Mouse (Mus musculus) T-helper 2 cell (primary cell): ENCODE results near the gene Stambpl1.

ENCODE experiments used
- in situ Hi-C: fragments of 300-600 bp; cut with MboI, MseI; formaldehyde crosslinking; loops from one replicate; pipeline ENCODE4 v1.15.1; 2025; ENCODE audit warnings: high pct_unique_total_duplicates

Stambpl1 gene

DNA sequence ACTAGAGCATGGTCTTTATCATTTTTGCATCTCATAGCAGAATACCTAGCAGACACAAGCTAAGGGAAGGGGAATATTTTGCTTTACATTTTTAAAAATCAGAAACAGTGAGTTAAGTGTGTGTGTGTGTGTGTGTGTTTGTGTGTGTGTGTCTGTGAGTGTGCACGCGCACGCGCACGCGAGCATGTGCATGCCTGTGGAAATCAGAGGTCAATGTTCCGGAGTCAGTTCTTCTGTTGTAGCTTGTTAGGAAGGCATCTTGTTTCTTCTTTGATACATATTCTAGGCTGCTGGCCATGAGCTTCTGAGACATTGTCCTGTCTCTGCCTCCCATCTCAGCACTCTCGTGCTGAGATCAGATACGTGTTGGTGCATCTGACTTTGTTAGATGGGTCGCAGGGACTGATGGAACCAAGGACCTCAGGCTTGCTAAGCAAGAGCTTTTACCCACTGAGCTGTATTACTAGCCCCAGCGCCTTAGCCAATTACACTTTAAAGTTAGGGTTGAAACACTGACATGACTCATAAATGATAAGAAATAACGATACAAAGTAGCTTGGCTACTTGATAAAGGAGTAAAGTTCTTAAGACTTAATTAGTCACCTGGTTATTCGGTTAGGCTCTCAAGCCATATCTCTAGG is 78.9 kb downstream of the Stambpl1 start:
- in situ Hi-C loops: loop anchor here (10.0 kb wide), 1 partner anchor 1376 kb away; no protein-coding TSS in a partner anchor

DNA sequence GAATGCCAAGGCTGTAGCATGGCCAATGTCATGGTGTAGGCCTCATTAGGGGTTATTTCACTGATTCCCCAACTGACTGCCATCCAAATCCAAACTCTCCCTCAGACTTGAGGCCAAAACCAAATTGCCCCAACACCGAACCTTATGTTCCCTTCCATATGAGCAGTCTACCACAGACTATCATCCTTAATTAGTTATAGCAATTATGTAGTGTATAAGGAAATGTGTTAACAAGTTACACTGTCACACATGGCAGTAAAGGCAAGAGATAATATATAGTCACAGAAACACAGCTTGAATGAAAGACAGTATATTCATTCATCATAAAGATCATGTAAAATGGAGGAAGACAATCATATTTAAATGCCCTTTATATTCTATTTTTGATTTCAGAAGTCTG is 81.0 kb downstream of the Stambpl1 start:
- in situ Hi-C loops: loop anchor here (10.0 kb wide), 1 partner anchor 1378 kb away; no protein-coding TSS in a partner anchor

DNA sequence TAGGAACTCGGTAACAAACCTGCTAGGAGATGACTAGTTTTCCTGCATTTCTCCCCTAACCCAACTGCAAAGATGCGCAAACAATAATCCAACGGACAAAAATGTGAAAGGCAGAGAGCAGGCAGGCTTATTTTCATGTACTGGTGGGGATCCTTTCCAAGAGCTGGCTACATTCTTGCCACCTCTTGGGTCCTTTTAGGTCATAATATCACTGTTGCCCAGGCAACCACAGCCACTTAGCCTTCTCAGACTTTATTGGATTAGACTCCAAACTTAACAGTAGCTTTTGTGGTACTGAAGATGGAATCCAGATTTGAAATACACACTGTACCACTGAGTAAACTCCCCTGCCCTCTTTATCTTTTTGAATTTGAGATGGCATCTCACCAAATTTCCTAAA is 86.0 kb downstream of the Stambpl1 start:
- in situ Hi-C loops: loop anchor here (10.0 kb wide), 1 partner anchor 1383 kb away; no protein-coding TSS in a partner anchor

DNA sequence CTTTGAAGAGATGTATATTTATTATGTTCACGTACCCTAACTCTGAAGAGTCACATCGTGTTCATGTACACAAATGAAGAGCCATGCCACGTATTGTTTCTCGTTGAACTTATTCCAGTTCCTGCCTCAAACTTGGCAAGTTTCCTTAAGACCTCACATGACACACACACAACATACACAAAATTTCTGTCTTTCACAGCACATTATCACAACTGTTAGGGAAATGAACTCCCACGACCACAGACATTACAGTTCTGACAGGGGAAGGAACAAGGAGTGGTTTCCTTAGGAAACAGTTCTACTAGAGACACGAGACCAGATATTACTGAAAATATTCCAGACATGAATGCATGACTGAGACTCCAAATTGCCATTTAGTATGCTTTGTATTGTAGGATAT is 91.6 kb downstream of the Stambpl1 start:
- in situ Hi-C loops: no loop called here

DNA sequence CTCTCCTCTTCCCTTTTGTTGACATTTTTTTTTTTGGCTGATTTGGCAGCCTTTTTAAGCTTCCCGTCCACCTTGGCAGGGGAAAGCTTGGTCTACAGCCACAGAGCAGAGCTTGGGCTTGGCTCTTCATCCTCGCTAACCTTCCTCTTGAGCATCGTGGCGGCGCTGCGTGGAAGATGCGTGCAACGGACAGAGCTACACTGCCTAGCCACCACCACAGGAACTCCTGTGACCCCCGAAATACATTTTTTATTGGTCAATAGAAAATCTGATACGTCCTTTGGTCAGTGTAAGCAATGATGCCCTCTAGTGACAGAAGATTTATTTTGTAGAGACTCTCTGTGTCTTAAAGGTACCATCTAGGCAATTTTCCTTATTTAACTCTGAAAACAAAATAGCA is 92.4 kb downstream of the Stambpl1 start:
- in situ Hi-C loops: no loop called here

DNA sequence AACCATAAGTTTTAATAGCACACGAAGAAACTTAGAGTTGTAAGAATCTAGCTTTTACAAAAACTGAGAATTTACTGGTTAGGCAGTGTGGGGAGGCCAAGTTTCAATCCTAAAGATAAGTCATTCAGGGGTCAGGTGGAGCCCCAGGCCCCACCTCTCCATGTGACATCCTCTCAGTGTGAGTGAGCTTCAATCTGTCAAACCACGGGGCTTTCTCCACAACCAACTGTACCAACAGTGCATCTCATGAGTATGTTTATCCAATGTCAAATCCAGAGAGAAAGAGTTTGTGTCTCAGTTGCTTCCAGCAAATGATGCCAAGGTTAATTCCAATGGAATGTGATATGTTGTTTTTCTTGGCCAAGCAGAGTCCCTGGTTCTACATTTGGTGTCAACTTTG is 92.8 kb downstream of the Stambpl1 start:
- in situ Hi-C loops: no loop called here

DNA sequence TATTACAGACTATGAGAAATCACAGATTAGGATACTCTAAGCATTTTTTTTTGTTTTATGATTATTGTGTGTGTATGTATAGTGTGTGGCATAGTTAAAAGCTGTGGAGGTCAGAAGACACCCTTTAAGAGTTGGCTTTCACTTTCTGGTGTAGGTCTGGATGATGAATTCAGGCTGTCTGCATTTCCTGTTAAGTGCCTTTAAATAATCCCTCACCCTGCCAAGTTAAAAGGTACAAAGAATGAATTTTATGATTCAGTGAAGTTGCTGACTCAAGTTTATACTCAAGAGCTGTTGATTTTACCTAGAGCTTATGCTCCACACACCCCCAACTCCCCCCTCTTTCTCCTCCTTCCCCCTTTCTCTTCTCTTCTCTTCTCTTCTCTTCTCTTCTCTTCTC is 95.2 kb downstream of the Stambpl1 start:
- in situ Hi-C loops: no loop called here

DNA sequence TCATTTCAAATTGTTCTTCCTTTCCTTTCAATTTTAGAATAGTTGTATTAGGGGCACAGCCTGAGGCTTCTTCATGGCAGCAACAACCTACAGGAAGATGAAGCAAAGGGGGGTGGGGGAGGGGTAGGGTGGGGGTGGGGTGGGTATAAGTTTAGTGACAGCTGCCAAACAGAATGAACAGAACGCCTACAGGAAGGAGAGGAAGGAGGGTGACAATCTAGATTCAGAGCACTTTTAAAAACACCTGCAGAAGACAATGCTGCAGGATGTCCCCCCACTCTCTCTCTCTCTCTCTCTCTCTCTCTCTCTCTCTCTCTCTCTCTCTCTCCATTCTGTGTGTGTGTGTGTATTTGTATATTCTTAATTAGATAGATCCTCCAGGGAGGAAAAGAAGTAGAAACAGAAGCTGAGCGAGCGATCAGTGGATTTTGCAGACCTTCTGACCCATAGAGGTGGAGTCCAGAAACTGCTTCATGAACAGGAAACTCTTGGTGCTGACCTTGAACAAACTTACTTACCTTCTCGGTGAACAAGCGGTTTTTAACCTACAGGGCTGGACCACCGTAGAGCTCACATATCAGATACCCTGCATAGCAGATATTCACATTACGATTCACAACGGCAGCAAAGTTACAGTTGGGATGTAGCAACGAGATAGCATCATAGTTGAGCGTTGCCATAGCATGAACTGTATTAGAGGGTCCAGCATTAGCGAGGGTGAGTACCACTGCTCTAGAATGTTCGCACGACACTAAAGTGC is 95.8 kb downstream of the Stambpl1 start:
- in situ Hi-C loops: no loop called here

DNA sequence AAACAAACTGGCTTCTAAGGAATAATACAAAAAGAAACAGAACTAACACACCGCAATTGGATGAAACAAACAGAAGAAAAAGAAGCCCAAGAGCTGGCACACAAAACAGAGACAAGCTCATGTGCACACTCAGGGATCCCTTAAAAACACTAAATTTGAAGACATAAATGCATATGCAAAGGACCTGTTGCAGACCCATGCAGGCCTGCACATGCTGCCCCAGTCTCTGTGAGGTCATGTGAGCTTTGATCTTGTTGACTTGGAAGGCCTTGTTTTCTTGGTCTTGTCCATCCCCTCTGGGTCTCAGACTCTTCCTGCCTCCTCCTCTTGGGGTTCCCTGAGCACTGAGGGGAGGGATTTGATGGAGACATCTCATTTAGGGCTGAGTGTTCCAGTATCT is 96.7 kb downstream of the Stambpl1 start:
- in situ Hi-C loops: no loop called here
